Mouse (Mus musculus) gastrocnemius, postnatal 25 days (tissue): Measurements from ENCODE around the gene Gm11111. TPM values are rescaled to one million over a fixed set of nuclear protein-coding genes. Genes with fewer than 3 reads are reported as not detected.

Source experiments
- DNase-seq: peaks from one replicate; pipeline ENCODE4 v3.0.0; 2022
- total RNA-seq, 2 experiments: library from RNA; stranded (reverse); gene quantifications; 1 replicate in 1 of 2; 2 replicates in 1 of 2; pipeline ENCODE4 v1.2.3; 2021

Gm11111 gene
- total RNA-seq, 2 experiments from 2014 or later: not detected

GRCm38 (mm10) chr5:98582051-98582450 is 29.6 kb downstream of the Gm11111 start:
- no peak for DNase-seq

DNA sequence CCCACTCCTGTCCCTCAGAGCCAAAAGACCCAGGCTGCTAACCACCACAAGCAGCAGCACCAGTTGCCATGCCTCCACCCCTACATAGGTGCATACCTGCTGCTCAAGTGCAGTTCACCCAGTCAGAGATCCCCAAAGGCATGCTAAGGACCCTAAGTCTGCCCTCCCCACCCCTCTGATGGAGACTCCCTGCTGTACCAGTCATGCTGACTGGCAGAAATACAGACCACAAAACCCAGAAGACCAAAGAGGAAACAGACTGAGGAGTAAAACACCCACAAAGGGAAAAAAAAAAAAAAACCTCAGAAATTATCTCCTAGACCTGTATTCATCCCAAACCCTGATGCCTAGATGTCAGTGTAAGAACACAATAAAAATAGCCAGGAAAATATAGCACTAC is 33.4 kb downstream of the Gm11111 start:
- DNase-seq: no peak

Other genes starting within 250 kb of the Gm11111 start
- gene Cfap299, start 223.4 kb upstream of the Gm11111 start, total RNA-seq: not detected